Mouse (Mus musculus) heart, adult 9 months (tissue): Measurements from ENCODE around the gene Cck.

Experiments used
- DNase-seq, 2 experiments: peaks; one replicate each; pipeline ENCODE4 v3.0.0; 2022; ENCODE audit warnings: low spot score in 2 of 2

Gene Cck

DNA sequence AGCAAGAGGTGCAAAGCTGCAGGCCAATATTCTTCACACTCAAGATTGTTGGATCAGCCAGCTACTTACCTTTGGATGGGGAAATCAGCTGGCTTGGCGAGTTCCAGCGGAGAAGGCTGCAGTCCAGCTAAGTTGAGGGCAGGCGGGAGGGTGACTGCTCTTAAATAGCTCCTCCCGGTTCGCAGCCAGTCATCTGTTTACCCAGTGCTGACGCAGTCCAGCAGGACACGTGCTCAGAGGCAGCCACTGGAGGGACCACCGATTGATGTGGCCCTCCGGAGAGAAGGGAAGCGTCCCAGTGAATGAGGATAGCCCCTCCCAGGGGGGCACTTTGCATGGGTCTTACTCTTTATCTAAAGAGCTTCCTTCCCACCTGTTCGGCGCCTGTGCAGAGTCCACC, at the start of gene Cck:
Cck (minus strand) TSS at position 166 of the 400 bp plus-strand sequence.
- DNase-seq = peak; percentile 23 to 34

GRCm38 (mm10) chr9:121541530-121541929, 46.0 kb upstream of the Cck start:
- DNase-seq = no peak

DNA sequence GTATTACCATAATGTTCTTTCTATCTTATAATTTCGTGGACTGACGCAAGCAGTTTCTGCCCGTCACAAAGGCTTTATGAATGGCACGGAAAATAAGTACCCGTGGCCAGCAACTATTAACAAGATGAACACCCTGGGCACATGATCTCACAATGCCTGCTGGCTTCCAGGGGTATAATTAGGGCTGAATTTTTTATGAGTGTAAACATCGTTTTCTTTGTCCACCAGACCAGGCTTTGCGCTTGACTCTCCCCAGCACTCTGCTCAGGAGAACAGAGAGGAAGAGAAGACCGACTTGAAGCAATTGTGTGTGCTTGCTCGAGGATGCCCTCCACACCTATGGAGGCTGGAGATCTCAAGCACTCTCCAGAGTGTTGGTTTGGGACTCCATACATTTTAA, 37.1 kb upstream of the Cck start:
- DNase-seq = no peak

GRCm38 (mm10) chr9:121528605-121529357, 33.3 kb upstream of the Cck start:
- DNase-seq = no peak

DNA sequence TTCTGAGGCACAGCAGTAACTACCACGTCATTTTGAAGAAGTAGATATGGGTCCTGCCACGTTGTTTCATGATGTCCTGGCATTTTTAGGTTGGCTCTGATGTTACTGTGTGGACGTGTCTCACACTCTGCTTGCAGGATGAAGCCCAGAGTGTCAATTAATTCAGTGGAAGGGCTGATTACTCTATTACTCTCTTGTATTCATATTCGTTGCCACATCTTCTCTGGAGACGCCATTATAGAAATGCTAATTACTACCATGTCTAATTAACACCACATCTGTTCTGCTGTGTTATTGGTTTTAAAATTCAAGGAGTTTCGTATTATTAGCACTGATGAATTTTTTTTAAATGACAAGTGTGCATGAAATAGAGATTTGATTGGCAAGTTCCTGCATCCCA, 30.7 kb upstream of the Cck start:
- DNase-seq = no peak

- no peak for DNase-seq
These were observed 24.6 kb upstream of the Cck start for GRCm38 (mm10) chr9:121520047-121520446.

- no peak for DNase-seq
These were observed 19.0 kb upstream of the Cck start for GRCm38 (mm10) chr9:121514462-121514861.

DNA sequence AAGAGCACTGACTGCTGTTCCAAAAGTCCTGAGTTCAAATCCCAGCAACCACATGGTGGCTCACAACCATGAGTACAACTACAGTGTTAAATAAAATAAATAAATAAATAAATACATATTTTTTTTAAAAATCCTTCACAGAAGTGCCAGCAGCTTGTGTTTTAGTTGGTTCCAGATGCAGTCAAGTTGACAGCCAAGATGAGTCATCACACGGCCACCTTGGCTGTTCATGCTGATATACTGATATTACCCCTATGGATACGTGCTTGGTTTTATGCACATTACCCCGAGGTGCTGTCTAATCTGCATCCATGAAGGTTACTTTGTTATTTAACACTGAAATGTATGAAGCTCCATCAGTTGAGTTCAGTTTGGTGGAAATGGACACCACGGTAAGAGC, 16.4 kb upstream of the Cck start:
- DNase-seq = no peak

GRCm38 (mm10) chr9:121506478-121507180, 11.1 kb upstream of the Cck start:
- no peak for DNase-seq

DNA sequence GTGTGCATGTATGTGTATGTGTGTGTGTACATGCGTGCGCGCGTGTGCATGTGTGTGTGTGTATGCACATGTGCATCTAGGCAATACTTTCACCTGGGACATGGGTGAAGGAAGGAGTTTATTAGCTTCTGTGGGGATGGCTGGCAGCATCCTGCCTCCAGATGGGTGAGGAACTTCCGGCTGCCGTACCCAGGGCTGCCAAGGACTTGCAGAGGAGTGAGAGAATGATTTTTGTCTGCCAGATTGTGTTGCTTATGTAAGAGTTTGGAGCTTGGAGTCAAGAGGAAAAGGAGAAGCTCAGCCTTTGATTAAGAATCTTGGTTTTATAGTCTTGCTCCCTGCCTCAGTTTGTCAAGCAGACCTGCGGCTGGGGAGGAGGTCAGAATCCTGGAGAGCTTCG, 9.9 kb upstream of the Cck start:
- no peak for DNase-seq

- no peak for DNase-seq
These were observed 608 bp upstream of the Cck start for GRCm38 (mm10) chr9:121496102-121496501.

DNA sequence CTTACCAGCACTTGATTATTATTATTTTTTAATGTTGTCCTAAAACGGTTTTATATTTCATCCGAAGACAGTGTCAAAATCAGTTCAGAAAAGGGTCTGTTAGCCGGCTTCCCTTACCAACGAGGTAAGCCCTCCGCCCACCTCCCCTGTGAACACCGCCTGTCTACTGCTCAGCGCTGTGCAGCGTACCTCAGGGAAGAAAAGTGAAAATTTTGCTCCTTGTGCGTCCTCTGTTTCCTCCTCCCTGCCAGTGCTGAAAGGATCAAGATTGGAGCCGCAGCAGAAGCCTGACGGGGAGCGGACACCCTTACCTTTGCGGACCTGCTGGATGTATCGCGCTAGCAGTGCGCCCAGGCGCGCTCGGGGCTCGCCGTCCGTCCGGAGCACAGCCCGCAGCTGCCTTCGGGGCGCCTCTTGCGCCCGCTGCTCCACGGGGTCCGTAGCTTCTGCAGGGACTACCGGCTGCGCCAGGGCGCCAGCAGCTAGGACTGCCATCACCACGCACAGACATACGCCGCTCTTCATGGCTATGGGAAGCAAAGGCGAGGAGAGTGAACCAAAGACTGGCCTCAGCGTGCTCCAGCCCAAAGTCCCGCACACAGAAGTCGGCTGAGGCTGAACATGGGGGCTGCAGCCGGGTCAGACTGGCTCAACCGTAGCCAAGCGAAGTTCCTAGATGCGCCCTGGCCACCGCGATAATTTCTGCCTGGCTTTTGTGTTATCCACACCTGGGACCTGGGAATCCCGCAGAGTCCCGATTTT, 1.3 kb downstream of the Cck start:
- DNase-seq = no peak

GRCm38 (mm10) chr9:121491592-121492240, 3.8 kb downstream of the Cck start:
- no peak for DNase-seq

- no peak for DNase-seq
These were observed 8.3 kb downstream of the Cck start for GRCm38 (mm10) chr9:121487216-121487615.

DNA sequence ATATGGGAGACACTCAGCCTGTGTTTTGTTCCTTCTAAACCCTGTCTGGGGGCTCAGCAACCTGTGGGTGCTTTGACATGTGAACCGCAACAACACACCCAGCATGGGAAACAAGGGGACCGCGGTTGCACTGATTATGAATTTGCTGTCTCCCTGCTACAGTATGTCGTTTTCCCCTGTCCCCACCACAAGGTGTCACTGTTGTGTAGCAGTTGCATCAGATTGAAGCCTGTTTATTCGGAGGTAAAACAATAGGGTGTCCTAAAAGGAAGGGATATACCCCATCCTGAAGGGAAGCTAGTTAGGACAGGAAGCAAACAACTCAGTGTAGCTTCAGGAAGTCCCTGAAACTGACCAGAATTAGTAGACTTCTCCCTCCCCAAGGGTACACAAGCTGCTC, 16.0 kb downstream of the Cck start:
- DNase-seq = peak in 1 of 2 experiments; percentile 45

DNA sequence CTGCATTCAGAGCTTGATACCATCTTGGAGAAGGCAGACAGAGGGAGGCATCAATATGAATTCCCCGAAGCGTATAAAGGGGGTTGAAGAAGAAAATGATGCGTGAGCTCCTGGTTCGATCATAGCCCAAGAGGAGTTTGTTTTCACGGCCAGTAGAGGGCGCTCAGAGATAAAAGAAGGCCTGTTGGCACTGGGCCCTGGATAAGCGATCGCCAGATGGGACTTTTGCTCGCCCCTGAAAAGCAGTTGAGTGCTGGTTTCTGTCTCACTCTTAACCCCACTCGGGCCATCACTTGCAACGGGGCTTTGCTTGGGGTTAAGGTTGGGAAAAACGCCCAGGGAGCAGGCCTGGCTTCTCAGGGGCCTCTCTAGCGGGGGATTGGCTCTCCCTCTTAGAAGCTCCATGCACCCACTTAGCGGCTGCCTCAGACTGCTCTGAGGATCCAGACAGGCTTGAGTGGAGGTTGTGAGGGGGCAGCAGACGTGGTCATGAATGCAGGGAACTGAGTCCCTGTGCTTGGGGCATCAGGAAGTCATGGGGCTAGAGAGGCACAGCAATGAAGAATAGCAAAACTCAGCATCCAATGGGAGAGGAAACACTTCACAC, 18.1 kb downstream of the Cck start:
- peak; percentile 37 to 50 for DNase-seq

GRCm38 (mm10) chr9:121475488-121476452, 19.7 kb downstream of the Cck start:
- no peak for DNase-seq

GRCm38 (mm10) chr9:121474771-121475170, 20.7 kb downstream of the Cck start:
- no peak for DNase-seq

- no peak for DNase-seq
These were observed 25.8 kb downstream of the Cck start for GRCm38 (mm10) chr9:121469711-121470110.

DNA sequence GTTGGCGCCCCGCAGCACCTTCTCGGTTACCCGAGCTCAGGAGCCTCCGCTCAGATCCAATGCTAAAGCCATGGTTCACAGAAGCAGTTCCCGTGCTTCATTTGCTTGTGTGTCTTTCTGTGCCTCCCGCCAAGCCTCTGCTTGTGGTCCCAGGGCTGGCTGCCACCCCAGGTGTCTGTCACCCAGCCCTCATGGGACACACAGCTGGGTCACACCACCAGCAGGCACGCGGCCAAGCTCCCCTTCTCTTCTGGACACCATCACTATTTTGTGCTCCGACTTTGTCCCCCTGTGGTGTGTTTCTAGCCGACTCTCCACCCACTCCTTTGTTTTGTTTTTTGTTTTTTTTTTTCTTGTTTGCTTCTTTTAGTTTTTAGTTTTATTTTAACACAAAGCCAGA, 28.0 kb downstream of the Cck start:
- peak in 1 of 2 experiments; percentile 10 for DNase-seq
